Mouse (Mus musculus): ENCODE results near the gene Kcnc4. TPM values are rescaled to one million over a fixed set of nuclear protein-coding genes. Genes with fewer than 3 reads are reported as not detected.

The Kcnc4 gene
- polyA plus RNA-seq, 1 experiment: 0.14 TPM

- TF ChIP-seq POLR2A (IDR thresholded peaks at IDR 0.05; ENCODE audit: low read depth, low read length) (no peak), CTCF (IDR thresholded peaks at IDR 0.05; ENCODE audit: extremely low read depth, insufficient read depth, insufficient read length, insufficient replicate concordance) (no peak)
- 87% methylated on average over 11 of the region's 11 CpGs for WGBS
- Histone ChIP-seq H3K36me3 (ENCODE audit: control insufficient read depth, insufficient read depth, low read length) (no peaks in the 10 kb centered on the region), H3K27ac (ENCODE audit: insufficient read depth, low read length) (no peak overlapping the region), H3K27me3 (ENCODE audit: control insufficient read depth, insufficient read depth, low read length) (no peaks in the 10 kb centered on the region), H3K4me3 (ENCODE audit: extremely low read depth, insufficient read depth, insufficient read length) (no peak overlapping the region), H3K4me1 (ENCODE audit: control insufficient read depth, insufficient read depth, insufficient read length) (no peaks in the 10 kb centered on the region)
- no peak for DNase-seq (ENCODE audit: low read depth in 1 of 2, low spot score in 2 of 2)
These were observed 20.1 kb downstream of the Kcnc4 start for GRCm38 (mm10) chr3:107439280-107439679.

GRCm38 (mm10) chr3:107437666-107438065 lies 21.7 kb downstream of the Kcnc4 start:
- no peak for DNase-seq (ENCODE audit: low read depth in 1 of 2, low spot score in 2 of 2)
- 83% methylated on average over 2 of the region's 2 CpGs for WGBS

GRCm38 (mm10) chr3:107436434-107436833 lies 22.9 kb downstream of the Kcnc4 start:
- no peaks in the 10 kb centered on the region for H3K36me3 ChIP-seq (ENCODE audit: control insufficient read depth, insufficient read depth, low read length)
- TF ChIP-seq POLR2A (IDR thresholded peaks at IDR 0.05; ENCODE audit: low read depth, low read length) (no peak), CTCF (IDR thresholded peaks at IDR 0.05; ENCODE audit: extremely low read depth, insufficient read depth, insufficient read length, insufficient replicate concordance) (no peak)
- H3K4me3 ChIP-seq (ENCODE audit: extremely low read depth, insufficient read depth, insufficient read length): no peak overlapping the region
- no peaks in the 10 kb centered on the region for H3K27me3 ChIP-seq (ENCODE audit: control insufficient read depth, insufficient read depth, low read length)
- 70% methylated on average over 6 of the region's 6 CpGs for WGBS
- no peaks in the 10 kb centered on the region for H3K4me1 ChIP-seq (ENCODE audit: control insufficient read depth, insufficient read depth, insufficient read length)
- H3K27ac ChIP-seq (ENCODE audit: insufficient read depth, low read length): no peak overlapping the region
- no peak for DNase-seq (ENCODE audit: low read depth in 1 of 2, low spot score in 2 of 2)

More at GRCm38 (mm10) chr3:107437666-107438065, 21.7 kb downstream of the Kcnc4 start:
- no peak overlapping the region for H3K4me3 ChIP-seq (ENCODE audit: extremely low read depth, insufficient read depth, insufficient read length)
- no peaks in the 10 kb centered on the region for H3K36me3 ChIP-seq (ENCODE audit: control insufficient read depth, insufficient read depth, low read length)
- H3K27ac ChIP-seq (ENCODE audit: insufficient read depth, low read length): no peak overlapping the region
- no peaks in the 10 kb centered on the region for H3K4me1 ChIP-seq (ENCODE audit: control insufficient read depth, insufficient read depth, insufficient read length)
- no peak for TF ChIP-seq POLR2A (IDR thresholded peaks at IDR 0.05; ENCODE audit: low read depth, low read length)
- no peaks in the 10 kb centered on the region for H3K27me3 ChIP-seq (ENCODE audit: control insufficient read depth, insufficient read depth, low read length)

GRCm38 (mm10) chr3:107433614-107434013 lies 25.7 kb downstream of the Kcnc4 start:
- no peaks in the 10 kb centered on the region for H3K4me1 ChIP-seq (ENCODE audit: control insufficient read depth, insufficient read depth, insufficient read length)
- no peak overlapping the region for H3K27ac ChIP-seq (ENCODE audit: insufficient read depth, low read length)
- H3K4me3 ChIP-seq (ENCODE audit: extremely low read depth, insufficient read depth, insufficient read length): no peak overlapping the region
- no peaks in the 10 kb centered on the region for H3K36me3 ChIP-seq (ENCODE audit: control insufficient read depth, insufficient read depth, low read length)
- DNase-seq (ENCODE audit: low read depth in 1 of 2, low spot score in 2 of 2): no peak
- H3K27me3 ChIP-seq (ENCODE audit: control insufficient read depth, insufficient read depth, low read length): no peaks in the 10 kb centered on the region
- 74% methylated on average over 9 of the region's 9 CpGs for WGBS
- no peak for TF ChIP-seq CTCF (IDR thresholded peaks at IDR 0.05; ENCODE audit: extremely low read depth, insufficient read depth, insufficient read length, insufficient replicate concordance)
- no peak for TF ChIP-seq POLR2A (IDR thresholded peaks at IDR 0.05; ENCODE audit: low read depth, low read length)

- no peak for TF ChIP-seq CTCF (IDR thresholded peaks at IDR 0.05; ENCODE audit: extremely low read depth, insufficient read depth, insufficient read length, insufficient replicate concordance)
- TF ChIP-seq POLR2A (IDR thresholded peaks at IDR 0.05; ENCODE audit: low read depth, low read length): no peak
- no peak for DNase-seq (ENCODE audit: low read depth in 1 of 2, low spot score in 2 of 2)
- no peak overlapping the region for H3K4me3 ChIP-seq (ENCODE audit: extremely low read depth, insufficient read depth, insufficient read length)
- H3K4me1 ChIP-seq (ENCODE audit: control insufficient read depth, insufficient read depth, insufficient read length): no peaks in the 10 kb centered on the region
- H3K36me3 ChIP-seq (ENCODE audit: control insufficient read depth, insufficient read depth, low read length): no peaks in the 10 kb centered on the region
- 29% methylated on average over 1 of the region's 1 CpGs for WGBS
- H3K27me3 ChIP-seq (ENCODE audit: control insufficient read depth, insufficient read depth, low read length): no peaks in the 10 kb centered on the region
- no peak overlapping the region for H3K27ac ChIP-seq (ENCODE audit: insufficient read depth, low read length)
These were observed 28.1 kb downstream of the Kcnc4 start for GRCm38 (mm10) chr3:107431268-107431667.

- DNase-seq (ENCODE audit: low read depth in 1 of 2, low spot score in 2 of 2): no peak
- WGBS: 75% methylated on average over 11 of the region's 11 CpGs
- H3K4me1 ChIP-seq (ENCODE audit: control insufficient read depth, insufficient read depth, insufficient read length): no peaks in the 10 kb centered on the region
- TF ChIP-seq CTCF (IDR thresholded peaks at IDR 0.05; ENCODE audit: extremely low read depth, insufficient read depth, insufficient read length, insufficient replicate concordance): no peak
- no peak for TF ChIP-seq POLR2A (IDR thresholded peaks at IDR 0.05; ENCODE audit: low read depth, low read length)
- H3K27me3 ChIP-seq (ENCODE audit: control insufficient read depth, insufficient read depth, low read length): no peaks in the 10 kb centered on the region
- no peaks in the 10 kb centered on the region for H3K36me3 ChIP-seq (ENCODE audit: control insufficient read depth, insufficient read depth, low read length)
- no peak overlapping the region for H3K4me3 ChIP-seq (ENCODE audit: extremely low read depth, insufficient read depth, insufficient read length)
- H3K27ac ChIP-seq (ENCODE audit: insufficient read depth, low read length): no peak overlapping the region
These were observed 34.9 kb downstream of the Kcnc4 start for GRCm38 (mm10) chr3:107424258-107425041.

- Histone ChIP-seq H3K27ac (ENCODE audit: insufficient read depth, low read length) (no peak overlapping the region), H3K36me3 (ENCODE audit: control insufficient read depth, insufficient read depth, low read length) (no peaks in the 10 kb centered on the region), H3K4me3 (ENCODE audit: extremely low read depth, insufficient read depth, insufficient read length) (no peak overlapping the region), H3K4me1 (ENCODE audit: control insufficient read depth, insufficient read depth, insufficient read length) (no peaks in the 10 kb centered on the region), H3K27me3 (ENCODE audit: control insufficient read depth, insufficient read depth, low read length) (no peaks in the 10 kb centered on the region)
- no peak for DNase-seq (ENCODE audit: low read depth in 1 of 2, low spot score in 2 of 2)
- 81% methylated on average over 2 of the region's 2 CpGs for WGBS
- TF ChIP-seq CTCF (IDR thresholded peaks at IDR 0.05; ENCODE audit: extremely low read depth, insufficient read depth, insufficient read length, insufficient replicate concordance): no peak
- TF ChIP-seq POLR2A (IDR thresholded peaks at IDR 0.05; ENCODE audit: low read depth, low read length): no peak
These were observed 39.2 kb downstream of the Kcnc4 start for GRCm38 (mm10) chr3:107420156-107420555.

Measured in spleen, adult 2 months (tissue).